Mouse (Mus musculus) lung, postnatal 0 days (tissue): ENCODE data around the gene Map3k4.

Experiments used
- CTCF ChIP-seq: IDR thresholded peaks from 2 replicates; pipeline ENCODE4 v1.5.1; 2016; ENCODE audit warnings: antibody characterized with exemption, mild to moderate bottlenecking
- EP300 ChIP-seq: IDR thresholded peaks from 2 replicates; pipeline ENCODE4 v1.6.1; 2016; ENCODE audit warnings: antibody characterized with exemption, mild to moderate bottlenecking, control low read depth

DNA sequence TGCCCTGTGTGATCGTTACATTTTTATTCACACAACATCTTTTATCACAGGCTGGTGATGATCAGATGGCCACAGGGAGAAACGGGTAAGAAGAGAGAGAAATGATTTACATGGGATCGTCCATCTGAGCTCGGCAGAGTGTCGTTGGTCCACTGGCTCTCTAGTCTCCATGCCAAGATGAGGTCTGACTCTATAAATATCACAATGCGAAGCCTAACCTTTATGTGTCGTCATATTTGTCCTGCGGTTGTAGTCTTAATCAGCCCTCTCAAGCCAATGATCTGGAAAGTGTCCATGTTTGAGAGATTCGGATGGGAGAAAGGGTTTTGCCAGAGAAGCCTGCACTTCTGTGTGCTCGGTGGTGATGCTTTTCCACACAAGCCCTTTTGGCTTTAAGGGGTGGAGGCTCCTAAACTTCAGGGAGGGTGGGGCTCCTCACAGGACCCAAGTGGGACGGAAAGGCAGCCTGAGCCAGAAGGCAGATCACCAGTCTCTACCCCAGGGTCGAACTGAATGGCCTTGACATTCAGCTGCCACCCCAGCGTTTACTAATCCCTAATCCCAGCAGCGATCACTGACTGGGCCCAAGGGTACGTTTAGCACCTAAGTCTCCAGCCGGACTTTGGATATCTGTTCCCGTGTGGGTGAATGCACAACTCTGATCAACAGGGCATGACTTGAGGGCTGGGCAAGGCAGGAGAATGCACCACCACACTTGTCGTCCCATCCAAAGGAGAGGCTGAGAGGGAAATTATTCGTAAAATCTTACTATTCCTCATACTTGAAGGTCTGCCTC, 17.7 kb upstream of the Map3k4 start:
- TF ChIP-seq EP300 (no peak), CTCF (no peak)
